Mouse (Mus musculus) olfactory bulb, adult 2 months (tissue): ENCODE measurements around the gene Speer4c.

Experiments used
- CTCF ChIP-seq: fragments of 200-500 bp; IDR thresholded peaks from 2 replicates; pipeline ENCODE4 v1.5.1; 2012; ENCODE audit warnings: low read depth, mild to moderate bottlenecking, low read length, moderate library complexity; ENCODE audit not compliant: insufficient read depth
- POLR2A ChIP-seq: fragments of 200-500 bp; IDR thresholded peaks from 2 replicates; pipeline ENCODE4 v1.6.1; 2012; ENCODE audit warnings: mild to moderate bottlenecking, low read depth, low read length, moderate library complexity; ENCODE audit not compliant: insufficient read depth

- TF ChIP-seq POLR2A (no peak), CTCF (no peak)
Measured at GRCm38 (mm10) chr5:15734097-15734867, 20.2 kb upstream of the Speer4c start.
